Mouse (Mus musculus) bone marrow macrophage, adult 2 months (primary cell): ENCODE measurements around the gene Gm4858. TPM values are rescaled to one million over a fixed set of nuclear protein-coding genes. Genes with fewer than 3 reads are reported as not detected.

Source experiments
- H3K27ac ChIP-seq: 2 replicates; pipeline ENCODE4 v1.5.1; 2012; ENCODE audit warnings: low read depth, low read length; ENCODE audit not compliant: insufficient read depth
- H3K4me1 ChIP-seq: 2 replicates; pipeline ENCODE4 v1.6.1; 2012; ENCODE audit warnings: low read length; ENCODE audit not compliant: control insufficient read depth, insufficient read depth
- H3K4me3 ChIP-seq: 2 replicates; pipeline ENCODE4 v1.5.1; 2012; ENCODE audit warnings: mild to moderate bottlenecking, low read length, moderate library complexity; ENCODE audit not compliant: insufficient read depth
- CTCF ChIP-seq: IDR thresholded peaks from 2 replicates; pipeline ENCODE4 v1.5.1; 2012; ENCODE audit warnings: low read depth, mild to moderate bottlenecking, low read length, moderate library complexity
- POLR2A ChIP-seq: IDR thresholded peaks from 2 replicates; pipeline ENCODE4 v1.6.1; 2012; ENCODE audit warnings: mild to moderate bottlenecking, low read depth, low read length, borderline replicate concordance
- polyA plus RNA-seq: library from polyadenylated mRNA; stranded (reverse); fragments of >200 nt; gene quantifications from 2 replicates; pipeline ENCODE4 v1.2.4, GENCODE M21; 2012; ENCODE audit not compliant: missing spikeins, insufficient read depth, insufficient read length

Gm4858 gene
- polyA plus RNA-seq, 1 experiment = not detected

GRCm38 (mm10) chr3:93111668-93112067 lies 43.0 kb downstream of the Gm4858 start:
- H3K27ac ChIP-seq = no peak overlapping the region
- no peak overlapping the region for H3K4me3 ChIP-seq
- H3K4me1 ChIP-seq = no peaks in the 10 kb centered on the region
- TF ChIP-seq POLR2A (no peak), CTCF (peak; percentile 40; the same call in 1 of the 2 replicates)

- Histone ChIP-seq H3K4me3 (no peak overlapping the region), H3K4me1 (no peaks in the 10 kb centered on the region), H3K27ac (no peak overlapping the region)
- TF ChIP-seq CTCF (no peak), POLR2A (no peak)
These were observed 45.9 kb downstream of the Gm4858 start for GRCm38 (mm10) chr3:93114481-93114880.

- no peaks in the 10 kb centered on the region for H3K4me1 ChIP-seq
- no peak overlapping the region for H3K27ac ChIP-seq
- TF ChIP-seq POLR2A (no peak), CTCF (no peak)
- H3K4me3 ChIP-seq = no peak overlapping the region
These were observed 50.5 kb downstream of the Gm4858 start for GRCm38 (mm10) chr3:93119101-93119500.

Other genes starting within 250 kb of the Gm4858 start
- gene Kprp, start 241.6 kb upstream of the Gm4858 start, polyA plus RNA-seq = not detected in 2 replicates
- gene Lce1l, start 217.5 kb upstream of the Gm4858 start, polyA plus RNA-seq = not detected in 2 replicates
- not detected in 2 replicates for gene 2310050C09Rik, start 198.6 kb upstream of the Gm4858 start, polyA plus RNA-seq
- not detected in 2 replicates for gene Lce3a, start 142.6 kb upstream of the Gm4858 start, polyA plus RNA-seq
- gene Lce3b, start 135.8 kb upstream of the Gm4858 start, polyA plus RNA-seq = not detected in 2 replicates
- not detected in 2 replicates for gene Lce3c, start 124.3 kb upstream of the Gm4858 start, polyA plus RNA-seq
- gene Lce3d, start 111.4 kb upstream of the Gm4858 start, polyA plus RNA-seq = not detected in 2 replicates
- gene Lce3e, start 101.8 kb upstream of the Gm4858 start, polyA plus RNA-seq = not detected in 2 replicates
- not detected in 2 replicates for gene Lce3f, start 76.6 kb upstream of the Gm4858 start, polyA plus RNA-seq
- gene Crct1, start 53.1 kb upstream of the Gm4858 start, polyA plus RNA-seq = not detected in 2 replicates
- not detected in 2 replicates for gene Lce1m, start 49.8 kb upstream of the Gm4858 start, polyA plus RNA-seq
- gene Crnn, start 76.0 kb downstream of the Gm4858 start, polyA plus RNA-seq = not detected in 2 replicates
- 0.15 TPM in 1 of 2 replicates, not detected in the other for gene Flg2, start 128.5 kb downstream of the Gm4858 start, polyA plus RNA-seq
- not detected in 2 replicates for gene Flg, start 204.7 kb downstream of the Gm4858 start, polyA plus RNA-seq